Mouse (Mus musculus): ENCODE results near the gene Serpina3i.

The Serpina3i gene

GRCm38 (mm10) chr12:104293963-104294362 is 31.0 kb downstream of the Serpina3i start:
- no peak for DNase-seq (ENCODE audit: low read depth, low spot score)

DNA sequence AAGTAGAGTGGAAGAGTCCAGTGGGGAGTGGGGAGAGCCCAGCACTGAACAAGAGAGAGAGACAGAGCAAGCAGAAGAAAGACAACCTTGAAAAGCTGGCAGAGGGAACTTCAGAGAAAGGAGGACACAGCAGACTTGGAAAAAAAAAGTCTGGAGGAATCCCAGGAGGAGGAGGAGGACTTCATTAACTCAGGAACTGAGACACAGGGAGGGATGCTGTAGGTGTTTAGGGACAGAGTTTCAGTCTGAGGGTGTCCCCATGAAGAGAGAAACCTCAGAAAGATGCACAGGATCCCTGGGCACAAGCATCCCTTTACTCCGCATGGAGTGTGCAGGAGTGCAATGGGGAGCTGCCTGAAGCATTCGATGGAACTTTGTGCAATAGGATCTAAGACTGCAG is 35.1 kb downstream of the Serpina3i start:
- no peak for DNase-seq (ENCODE audit: low read depth, low spot score)

GRCm38 (mm10) chr12:104305991-104306390 is 43.1 kb downstream of the Serpina3i start:
- no peak for DNase-seq (ENCODE audit: low read depth, low spot score)

DNA sequence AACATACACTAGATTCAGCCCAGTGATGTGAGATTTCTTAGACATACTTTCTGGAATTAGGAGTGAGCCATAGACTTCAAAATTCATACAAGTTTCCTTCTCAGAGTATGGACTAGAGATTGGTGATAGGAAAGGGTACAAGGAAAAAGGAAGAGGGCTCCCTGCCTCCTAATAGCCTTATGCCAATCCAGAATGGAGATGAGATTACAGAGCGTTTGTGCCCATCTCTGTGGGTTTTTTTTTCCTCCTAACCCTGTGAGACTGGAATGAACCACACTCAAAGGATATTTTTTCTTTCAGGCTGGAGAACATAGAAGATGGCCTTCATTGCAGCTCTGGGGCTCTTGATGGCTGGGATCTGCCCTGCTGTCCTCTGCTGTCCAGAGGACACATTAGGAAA is 51.3 kb downstream of the Serpina3i start, which contains the start of gene Serpina3j:
Gene Serpina3j (plus strand): TSS at position 301 of the 400 bp plus-strand sequence.
- no peak for DNase-seq (ENCODE audit: low read depth, low spot score)

Data from WW6 (cell line).